8 mouse cellular contexts compared by ENCODE assay signal in the genomic region with DNA sequence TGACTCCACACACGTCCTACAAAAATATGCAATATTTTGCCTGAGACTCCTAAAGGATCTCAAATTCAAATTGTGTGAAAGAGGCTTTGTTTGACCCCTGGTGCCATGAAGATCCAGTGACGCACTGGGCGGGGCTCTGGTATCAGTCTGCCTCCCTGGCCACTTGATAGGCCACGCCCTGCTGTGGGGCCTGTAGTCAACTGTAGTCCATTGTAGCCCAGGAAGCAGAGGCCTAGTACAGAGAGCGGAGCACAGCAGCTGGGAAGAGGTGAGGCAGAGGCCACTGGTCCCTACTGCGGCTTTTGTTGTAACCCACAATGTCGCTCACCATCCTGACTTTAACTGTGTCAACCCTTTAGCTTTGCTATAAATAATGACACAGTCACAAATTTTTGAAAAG.
DNase-seq lines count a peak whose midpoint lies in the region; ATAC-seq and TF ChIP-seq lines count a peak whose summit lies in the region.

No protein-coding gene starts in this region.

- H3K27ac ChIP-seq in kidney, embryonic 15.5 days = peak overlapping the region; percentile 32; the same call in 1 of the 2 replicates
- no peak overlapping the region for H3K27ac ChIP-seq in hindbrain, postnatal 0 days
- H3K27ac ChIP-seq in neural tube, embryonic 12.5 days = no peak overlapping the region

- peaks cover 7% of the 10 kb centered on the region for H3K4me1 ChIP-seq in kidney, embryonic 15.5 days
- H3K4me1 ChIP-seq in hindbrain, postnatal 0 days (ENCODE audit: insufficient read depth, low read length) = peaks cover 4% of the 10 kb centered on the region; the same call in 1 of the 2 replicates
- peaks cover 9% of the 10 kb centered on the region for H3K4me1 ChIP-seq in neural tube, embryonic 12.5 days

- H3K4me3 ChIP-seq in kidney, embryonic 15.5 days (replicated peaks) = no peak overlapping the region
- no peak overlapping the region for H3K4me3 ChIP-seq in hindbrain, postnatal 0 days (ENCODE audit: low read length)
- H3K4me3 ChIP-seq in neural tube, embryonic 12.5 days = no peak overlapping the region

- ATAC-seq in kidney, embryonic 15.5 days (replicated peaks; ENCODE audit: low FRiP score) = peak; percentile 67; the same call in 1 of the 2 replicates
- ATAC-seq in hindbrain, postnatal 0 days = peak; percentile 75
- peak; percentile 86 for ATAC-seq in neural tube, embryonic 12.5 days (ENCODE audit: low FRiP score, low read depth)
- no peak for ATAC-seq in inflammation-experienced regulatory T-cells, adult 6 months
- ATAC-seq in activated CD4-positive, CD25-positive, alpha-beta regulatory T cell, adult 4 months = no peak

- no peaks in the 10 kb centered on the region for H3K36me3 ChIP-seq in kidney, embryonic 15.5 days
- no peaks in the 10 kb centered on the region for H3K36me3 ChIP-seq in hindbrain, postnatal 0 days (ENCODE audit: insufficient read depth, low read length)
- no peaks in the 10 kb centered on the region for H3K36me3 ChIP-seq in neural tube, embryonic 12.5 days

- intact Hi-C loops in left cerebral cortex, postnatal 36 days (cut with DNase I) = no loop called here

- no peak overlapping the region for H3K4me2 ChIP-seq in kidney, embryonic 15.5 days
- H3K4me2 ChIP-seq in hindbrain, postnatal 0 days (ENCODE audit: low read depth, low read length) = no peak overlapping the region
- 0 out of 2 replicates have a peak overlapping the region, but pooled peaks have one; percentile 14 for H3K4me2 ChIP-seq in neural tube, embryonic 12.5 days (replicated peaks)

- no peak for TF ChIP-seq CTCF in hindbrain, postnatal 0 days (IDR thresholded peaks at IDR 0.05; ENCODE audit: low read depth)

- no peak overlapping the region for H3K9ac ChIP-seq in kidney, embryonic 15.5 days
- H3K9ac ChIP-seq in hindbrain, postnatal 0 days (replicated peaks; ENCODE audit: low read length) = no peak overlapping the region
- no peak overlapping the region for H3K9ac ChIP-seq in neural tube, embryonic 12.5 days

- 75% methylated on average over 7 of the region's 7 CpGs for WGBS in kidney, embryonic 15.5 days
- 43% methylated on average over 7 of the region's 7 CpGs for WGBS in hindbrain, postnatal 0 days
- 48% methylated on average over 7 of the region's 7 CpGs for WGBS in neural tube, embryonic 12.5 days

- no peak for DNase-seq in kidney, adult 8-10 months
- peak; percentile 86 for DNase-seq in c-Kit-positive CD71-positive TER-119-positive erythroid progenitor cells, embryonic 14.5 days (ENCODE audit: low spot score)
- peak; percentile 53 for DNase-seq in hindbrain, postnatal 0 days (ENCODE audit: low spot score)
- no peak for DNase-seq in left cerebral cortex, postnatal 36 days (ENCODE audit: low spot score in 2 of 2)

- no peaks in the 10 kb centered on the region for H3K9me3 ChIP-seq in kidney, embryonic 15.5 days (replicated peaks)
- no peaks in the 10 kb centered on the region for H3K9me3 ChIP-seq in hindbrain, postnatal 0 days (ENCODE audit: low read length)
- no peaks in the 10 kb centered on the region for H3K9me3 ChIP-seq in neural tube, embryonic 12.5 days

- H3K27me3 ChIP-seq in kidney, embryonic 15.5 days = no peaks in the 10 kb centered on the region
- H3K27me3 ChIP-seq in hindbrain, postnatal 0 days (ENCODE audit: insufficient read depth, low read length) = no peaks in the 10 kb centered on the region
- H3K27me3 ChIP-seq in neural tube, embryonic 12.5 days (replicated peaks) = no peaks in the 10 kb centered on the region

Comparison
In these comparisons a context has a peak if more than half of its experiments do, and no peak if none do; other contexts are left out.
1. ATAC-seq: peak in kidney, embryonic 15.5 days (single experiment), hindbrain, postnatal 0 days (single experiment) and neural tube, embryonic 12.5 days (single experiment); none in inflammation-experienced regulatory T-cells, adult 6 months (single experiment) and activated CD4-positive, CD25-positive, alpha-beta regulatory T cell, adult 4 months (single experiment).
2. DNase-seq: peak in c-Kit-positive CD71-positive TER-119-positive erythroid progenitor cells, embryonic 14.5 days (single experiment) and hindbrain, postnatal 0 days (single experiment); none in kidney, adult 8-10 months (0 of 2) and left cerebral cortex, postnatal 36 days (0 of 2).